Mouse (Mus musculus) liver, embryonic 13.5 days (tissue): Measurements from ENCODE around the gene Wnt3a. TPM values are rescaled to one million over a fixed set of nuclear protein-coding genes. Genes with fewer than 3 reads are reported as not detected.

Source experiments
- ATAC-seq: fragments of 200-750 bp; cut with Nextera tagmentation; 2 replicates; pipeline ENCODE4 v1.8.0; 2017; ENCODE audit warnings: low read depth, mild to moderate bottlenecking, moderate number of reproducible peaks, moderate library complexity
- DNase-seq: peaks from one replicate; pipeline ENCODE4 v3.0.0; 2022
- H3K27ac ChIP-seq: fragments of 300-500 bp; sonication (generic); 2 replicates; pipeline ENCODE4 v1.5.1; 2015; ENCODE audit warnings: moderate library complexity, mild to moderate bottlenecking, inconsistent platforms
- H3K27me3 ChIP-seq: fragments of 300-500 bp; sonication (generic); 2 replicates; pipeline ENCODE4 v1.6.1; 2015; ENCODE audit warnings: mild to moderate bottlenecking, inconsistent platforms
- H3K36me3 ChIP-seq: fragments of 300-500 bp; sonication (generic); 2 replicates; pipeline ENCODE4 v1.6.1; 2015; ENCODE audit warnings: mild to moderate bottlenecking, inconsistent platforms
- H3K4me1 ChIP-seq: fragments of 300-500 bp; sonication (generic); replicated peaks from 2 replicates; pipeline ENCODE4 v1.6.1; 2015; ENCODE audit warnings: inconsistent platforms
- H3K4me2 ChIP-seq: fragments of 300-500 bp; sonication (generic); 2 replicates; pipeline ENCODE4 v1.6.1; 2015; ENCODE audit warnings: inconsistent platforms, mild to moderate bottlenecking, moderate library complexity
- H3K4me3 ChIP-seq: fragments of 300-500 bp; sonication (generic); replicated peaks from 2 replicates; pipeline ENCODE4 v1.5.1; 2015; ENCODE audit warnings: mild to moderate bottlenecking, inconsistent platforms
- H3K9ac ChIP-seq: fragments of 300-500 bp; sonication (generic); 2 replicates; pipeline ENCODE4 v1.6.1; 2015; ENCODE audit warnings: mild to moderate bottlenecking, inconsistent platforms
- H3K9me3 ChIP-seq: fragments of 300-500 bp; sonication (generic); replicated peaks from 2 replicates; pipeline ENCODE4 v1.6.1; 2016; ENCODE audit warnings: inconsistent platforms
- WGBS: fragments of 180-500 bp; shearing (Covaris S2); methylation state at CpG from one replicate; pipeline ENCODE4 v1.1.7; 2015; ENCODE audit not compliant: insufficient replicate concordance; 5-methylcytosine and 5-hydroxymethylcytosine counted together
- microRNA-seq: library from miRNA; unstranded; fragments of <30 nt; microRNA quantifications from one replicate; pipeline ENCODE4, GENCODE M21; 2016
- polyA plus RNA-seq: library from polyadenylated mRNA; unstranded; fragments of >200 nt; fragmentation: Nextera tagmentation; extraction: Ambion mirVana; gene quantifications from 2 replicates; pipeline ENCODE4 v1.2.1, GENCODE M21; 2015

The Wnt3a gene
- polyA plus RNA-seq, 1 experiment from 2014 or later: not detected

GRCm38 (mm10) chr11:59201216-59202002, 89.1 kb downstream of the Wnt3a start:
- Histone ChIP-seq H3K4me3 (peak overlapping the region; percentile 92), H3K4me2 (peak overlapping the region; percentile 89), H3K36me3 (peaks cover 43% of the 10 kb centered on the region), H3K9me3 (no peaks in the 10 kb centered on the region), H3K4me1 (peaks cover 37% of the 10 kb centered on the region), H3K27ac (peak overlapping the region; percentile 79), H3K27me3 (no peaks in the 10 kb centered on the region), H3K9ac (peak overlapping the region; percentile 90)
- DNase-seq: no peak
- peak; percentile 4; the same call in 1 of the 2 replicates for ATAC-seq
- WGBS: 10% methylated on average over 16 of the region's 16 CpGs

Small RNAs within 50 kb of the gene (microRNA-seq; reads per million reads assigned to microRNA genes)
- gene Gm24756: not detected

Other genes starting within 250 kb of the Wnt3a start
- gene Obscn, start 154.3 kb downstream of the Wnt3a start, polyA plus RNA-seq: 0.23 and 0.35 TPM in 2 replicates
- 12.6 and 13.9 TPM in 2 replicates for gene Iba57, start 127.0 kb downstream of the Wnt3a start, polyA plus RNA-seq
- gene Gjc2, start 107.5 kb downstream of the Wnt3a start, polyA plus RNA-seq: 0.05 and 0.07 TPM in 2 replicates
- 71.2 and 76.4 TPM in 2 replicates for gene Guk1, start 98.5 kb downstream of the Wnt3a start, polyA plus RNA-seq
- gene Mrpl55, start 88.3 kb downstream of the Wnt3a start, polyA plus RNA-seq: 69.6 and 75.8 TPM in 2 replicates
- 26.2 and 26.8 TPM in 2 replicates for gene 2310033P09Rik, start 82.4 kb downstream of the Wnt3a start, polyA plus RNA-seq
- gene Arf1, start 62.5 kb downstream of the Wnt3a start, polyA plus RNA-seq: 275 and 317 TPM in 2 replicates
- 0.22 and 0.39 TPM in 2 replicates for gene Wnt9a, start 16.2 kb upstream of the Wnt3a start, polyA plus RNA-seq
- gene Prss38, start 84.9 kb upstream of the Wnt3a start, polyA plus RNA-seq: not detected in 2 replicates
- gene Jmjd4, start 159.3 kb upstream of the Wnt3a start, polyA plus RNA-seq: 5.2 and 5.3 TPM in 2 replicates
- 26.8 and 31.0 TPM in 2 replicates for gene Snap47, start 160.4 kb upstream of the Wnt3a start, polyA plus RNA-seq
- 1.1 and 1.8 TPM in 2 replicates for gene Zfp867, start 181.7 kb upstream of the Wnt3a start, polyA plus RNA-seq
- 4.6 and 5.6 TPM in 2 replicates for gene Zkscan17, start 236.0 kb upstream of the Wnt3a start, polyA plus RNA-seq